Comparison of ENCODE assay signal across 8 mouse cellular contexts in the genomic region with DNA sequence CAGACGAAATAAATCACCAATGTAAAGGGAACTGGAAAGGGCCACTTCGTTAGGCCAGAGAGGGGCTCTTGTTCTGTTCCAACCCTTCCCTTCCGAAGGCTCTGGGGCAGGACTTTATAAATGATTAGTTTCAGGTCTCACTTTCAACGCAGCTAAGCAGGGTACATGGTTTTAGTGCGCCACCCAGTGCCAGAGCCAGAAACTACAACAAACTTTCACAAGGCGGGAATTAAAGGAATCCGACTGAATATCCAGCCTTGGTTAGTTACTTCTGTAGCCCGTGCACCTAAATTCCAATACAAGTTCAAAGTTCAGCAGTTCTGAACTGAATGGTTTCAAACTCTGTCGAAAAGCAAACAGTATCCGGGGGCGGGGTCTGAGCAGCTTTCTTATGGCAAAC. TPM values are rescaled to one million over a fixed set of nuclear protein-coding genes. Genes with fewer than 3 reads are reported as not detected.
DNase-seq lines count a peak whose midpoint lies in the region; ATAC-seq and TF ChIP-seq lines count a peak whose summit lies in the region.

No protein-coding gene starts in this region.

- no peak overlapping the region for H3K4me2 ChIP-seq in forebrain, embryonic 11.5 days (ENCODE audit: low read depth, low read length, severe bottlenecking)

- H3K27ac ChIP-seq in ES-E14 (ENCODE audit: insufficient read depth, low read depth, low read length, poor library complexity, severe bottlenecking) = no peak overlapping the region
- no peak overlapping the region for H3K27ac ChIP-seq in forebrain, embryonic 11.5 days (ENCODE audit: low read depth, low read length)
- H3K27ac ChIP-seq in olfactory bulb, adult 2 months (ENCODE audit: insufficient read depth, low read depth, low read length) = no peak overlapping the region

- intact Hi-C loops in heart, postnatal 36 days (cut with DNase I) = loop anchor here (1.0 to 10.0 kb wide), 3 partner anchors 172 to 1974 kb away; partner anchors contain the start of gene Rgs4

- peak; percentile 88 for TF ChIP-seq CTCF in brain, embryonic 14.5 days (IDR thresholded peaks at IDR 0.05; ENCODE audit: borderline replicate concordance, extremely low read depth, insufficient read depth, insufficient read length)
- TF ChIP-seq CTCF in lung, adult 2 months (IDR thresholded peaks at IDR 0.05; ENCODE audit: insufficient read depth, low read length) = peak; percentile 70
- peak; percentile 33; the same call in 1 of the 2 replicates for TF ChIP-seq CTCF in olfactory bulb, adult 2 months (IDR thresholded peaks at IDR 0.05; ENCODE audit: insufficient read depth, low read depth, low read length)

- no peaks in the 10 kb centered on the region for H3K4me1 ChIP-seq in ES-E14 (ENCODE audit: control insufficient read depth in 2 of 2, insufficient read depth in 2 of 2, low read length in 2 of 2, poor library complexity in 1 of 2)
- H3K4me1 ChIP-seq in forebrain, embryonic 11.5 days (replicated peaks; ENCODE audit: control insufficient read depth, insufficient read depth, low read length) = no peaks in the 10 kb centered on the region
- no peaks in the 10 kb centered on the region for H3K4me1 ChIP-seq in lung, adult 2 months (ENCODE audit: control insufficient read depth, insufficient read depth, low read length)
- H3K4me1 ChIP-seq in olfactory bulb, adult 2 months (ENCODE audit: control insufficient read depth, insufficient read depth, low read length) = no peaks in the 10 kb centered on the region

- H3K27me3 ChIP-seq in forebrain, embryonic 11.5 days (ENCODE audit: control insufficient read depth, insufficient read depth, low read length) = peaks cover 2% of the 10 kb centered on the region; the same call in 1 of the 2 replicates

- no peaks in the 10 kb centered on the region for H3K9me3 ChIP-seq in ES-E14 (ENCODE audit: control insufficient read depth, insufficient read depth, low read depth, low read length)
- no peaks in the 10 kb centered on the region for H3K9me3 ChIP-seq in forebrain, embryonic 11.5 days (ENCODE audit: control insufficient read depth, low read length)

- H3K9ac ChIP-seq in ES-E14 (ENCODE audit: insufficient read depth, low read depth, low read length, poor library complexity, severe bottlenecking) = no peak overlapping the region
- H3K9ac ChIP-seq in forebrain, embryonic 11.5 days (ENCODE audit: low read length) = no peak overlapping the region

- in situ Hi-C loops in ES-E14 (cut with MboI; ENCODE audit: low sequenced_read_pairs in 2 of 2, unreplicated experiment in 2 of 2) = loop anchor here in 1 of 2 experiments (25.0 kb wide), 1 partner anchor 257 kb away; the partner anchor contains the start of gene Rgs5

- DNase-seq in ES-E14 (ENCODE audit: low read depth, low spot score) = peak; percentile 79
- DNase-seq in brain, embryonic 14.5 days (ENCODE audit: low read depth) = peak; percentile 85
- DNase-seq in forebrain, embryonic 11.5 days (ENCODE audit: low spot score) = peak; percentile 89
- peak; percentile 74 to 85 for DNase-seq in heart, postnatal 36 days
- peak; percentile 82 for DNase-seq in layer of hippocampus, adult 11-12 months (ENCODE audit: low spot score)
- DNase-seq in lung, adult 2 months = peak; percentile 78
- DNase-seq in thymus, postnatal 4 days = peak; percentile 71

- no peak for TF ChIP-seq POLR2A in brain, embryonic 14.5 days (IDR thresholded peaks at IDR 0.05; ENCODE audit: borderline replicate concordance, extremely low read depth, insufficient read depth, insufficient read length, poor library complexity, severe bottlenecking)
- no peak for TF ChIP-seq POLR2A in lung, adult 2 months (IDR thresholded peaks at IDR 0.05; ENCODE audit: borderline replicate concordance, extremely low read depth, low read depth, low read length)
- TF ChIP-seq POLR2A in olfactory bulb, adult 2 months (IDR thresholded peaks at IDR 0.05; ENCODE audit: insufficient read depth, low read depth, low read length) = no peak

- ATAC-seq in forebrain, embryonic 11.5 days (replicated peaks; ENCODE audit: low FRiP score) = peak; percentile 74

- WGBS in forebrain, embryonic 11.5 days = 5% methylated on average over 11 of the region's 11 CpGs
- WGBS in lung, adult 2 months = 3% methylated on average over 11 of the region's 11 CpGs
- 5% methylated on average over 11 of the region's 11 CpGs for WGBS in olfactory bulb, adult 2 months

- no peaks in the 10 kb centered on the region for H3K36me3 ChIP-seq in ES-E14 (ENCODE audit: control insufficient read depth, insufficient read depth, low read length, poor library complexity, severe bottlenecking)
- no peaks in the 10 kb centered on the region for H3K36me3 ChIP-seq in forebrain, embryonic 11.5 days (ENCODE audit: control insufficient read depth, insufficient read depth, low read length)

- H3K4me3 ChIP-seq in ES-E14 (ENCODE audit: insufficient read depth in 1 of 2, low read depth in 1 of 2, low read length in 2 of 2, poor library complexity in 1 of 2, severe bottlenecking in 1 of 2) = no peak overlapping the region
- H3K4me3 ChIP-seq in forebrain, embryonic 11.5 days (ENCODE audit: low read depth, low read length) = no peak overlapping the region
- H3K4me3 ChIP-seq in lung, adult 2 months (replicated peaks; ENCODE audit: extremely low read depth, low read depth, low read length) = no peak overlapping the region
- no peak overlapping the region for H3K4me3 ChIP-seq in olfactory bulb, adult 2 months (ENCODE audit: insufficient read depth, low read depth, low read length)

TF ChIP-seq in ES-E14, 5 proteins besides CTCF, POLR2A, EP300 and RAD21:
- TF ChIP-seq CHD2 (IDR thresholded peaks at IDR 0.05; ENCODE audit: low read depth, low read length) (no peak), ZC3H11A (IDR thresholded peaks at IDR 0.05; ENCODE audit: borderline replicate concordance, low read depth, low read length) (peak; percentile 73)
TF ChIP-seq in ES-E14: peak in this region for 1.

RNA-seq across cellular contexts. Expression of gene Ccdc190, which starts 9.2 kb away (rescaled TPM):
- total RNA-seq in ES-E14 (2012; rRNA removed) = 0.40 and 0.63 TPM in 2 replicates
- polyA plus RNA-seq in brain, embryonic 14.5 days (2012; rRNA removed) = 6.3 and 8.5 TPM in 2 replicates
- 0.55 and 0.63 TPM in 2 replicates for polyA plus RNA-seq in forebrain, embryonic 11.5 days (2014; fragmentation: Nextera tagmentation; extraction: Ambion mirVana)
- total RNA-seq in heart, postnatal 36 days (2021) = not detected
- polyA plus RNA-seq in lung, adult 2 months (2012; rRNA removed) = 0.08 and 2.3 TPM in 2 replicates
- polyA plus RNA-seq in olfactory bulb, adult 2 months (2012; ENCODE audit: insufficient read depth, insufficient read length, low replicate concordance, missing spikeins) = not detected in 2 replicates

RNA-seq across cellular contexts. Expression of gene Hsd17b7, which starts 49.8 kb away (rescaled TPM):
- total RNA-seq in ES-E14 (2012; rRNA removed) = 14.6 and 14.7 TPM in 2 replicates
- polyA plus RNA-seq in brain, embryonic 14.5 days (2012; rRNA removed) = 14.6 and 14.9 TPM in 2 replicates
- polyA plus RNA-seq in forebrain, embryonic 11.5 days (2014; fragmentation: Nextera tagmentation; extraction: Ambion mirVana) = 20.8 and 20.9 TPM in 2 replicates
- 10 to 100 TPM; 14.2 to 15.3 TPM for total RNA-seq in heart, postnatal 36 days (2021)
- 5.0 and 8.8 TPM in 2 replicates for polyA plus RNA-seq in lung, adult 2 months (2012; rRNA removed)
- not detected in 2 replicates for polyA plus RNA-seq in olfactory bulb, adult 2 months (2012; ENCODE audit: insufficient read depth, insufficient read length, low replicate concordance, missing spikeins)

Comparison
In these comparisons a context has a peak if more than half of its experiments do, and no peak if none do; other contexts are left out.
1. CTCF ChIP-seq: peak in every context shown above with its lines; median percentile 88 in brain, embryonic 14.5 days; 70 in lung, adult 2 months; 33 in olfactory bulb, adult 2 months.